Mouse (Mus musculus): ENCODE results near the gene Ankrd54.

GRCm38 (mm10) chr15:79038853-79039252 lies 23.8 kb downstream of the Ankrd54 start:
- TF ChIP-seq CTCF (IDR thresholded peaks at IDR 0.05; ENCODE audit: low read depth, low read length) (peak; percentile 99), POLR2A (IDR thresholded peaks at IDR 0.05; ENCODE audit: extremely low read depth, insufficient read depth, low read length) (no peak)
